Mouse (Mus musculus) fibroblast of lung, adult 2 months (primary cell): Measurements from ENCODE around the gene Heyl.

Source experiments
- DNase-seq: peaks from one replicate; pipeline ENCODE4 v3.0.0-alpha.2; 2011; ENCODE audit warnings: low read depth

Gene Heyl

DNA sequence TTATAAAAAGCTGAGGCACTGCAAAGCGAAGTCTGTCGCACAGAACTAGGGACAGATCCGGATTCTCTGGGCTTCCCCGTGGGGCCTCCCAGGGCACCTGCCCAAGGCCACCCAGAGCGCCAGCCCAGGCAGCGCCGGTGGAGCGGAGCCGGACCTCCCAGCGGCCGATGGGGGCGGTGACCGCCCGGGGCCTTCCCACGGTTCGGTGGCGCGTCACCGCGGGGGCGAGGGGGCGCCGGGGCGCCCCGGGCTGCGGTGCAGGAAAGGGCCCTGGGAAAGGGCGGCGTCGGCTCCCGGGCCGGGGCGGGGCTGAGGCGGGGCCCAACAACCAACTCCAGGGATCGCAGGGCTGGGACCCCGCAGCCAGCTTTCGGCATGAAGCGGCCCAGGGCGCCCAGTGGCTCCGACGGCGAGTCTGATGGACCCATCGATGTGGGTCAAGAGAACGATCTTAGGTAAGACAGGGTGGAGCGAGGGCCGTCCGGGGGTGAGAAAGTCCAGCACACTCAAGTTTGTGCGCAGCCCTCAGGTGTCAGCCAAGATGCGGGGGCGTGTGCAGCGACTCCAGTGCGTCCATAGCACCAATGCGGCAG, at the start of gene Heyl:
TSS of gene Heyl (plus strand) at position 65 of the 593 bp plus-strand sequence.
- no peak for DNase-seq

DNA sequence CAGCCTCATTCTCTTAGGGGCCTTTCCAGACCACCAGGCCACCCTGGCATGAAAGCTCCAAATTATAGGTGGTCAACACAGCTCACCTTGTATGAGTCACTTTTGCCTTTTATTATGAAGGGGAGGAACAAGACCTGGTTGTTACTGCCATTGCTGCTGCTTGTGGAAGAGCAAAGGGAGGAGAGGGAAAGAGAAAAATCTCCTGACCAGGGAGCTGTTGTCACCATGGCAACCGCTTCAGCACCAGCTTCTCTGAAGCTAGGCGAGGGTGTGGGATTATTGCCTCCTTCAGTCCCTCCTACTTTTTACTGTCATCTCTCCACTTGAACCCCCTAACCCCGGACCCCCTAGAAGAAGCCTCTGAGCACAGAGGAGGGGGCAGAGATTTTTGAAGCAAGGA, 48.5 kb upstream of the Heyl start:
- DNase-seq = no peak

DNA sequence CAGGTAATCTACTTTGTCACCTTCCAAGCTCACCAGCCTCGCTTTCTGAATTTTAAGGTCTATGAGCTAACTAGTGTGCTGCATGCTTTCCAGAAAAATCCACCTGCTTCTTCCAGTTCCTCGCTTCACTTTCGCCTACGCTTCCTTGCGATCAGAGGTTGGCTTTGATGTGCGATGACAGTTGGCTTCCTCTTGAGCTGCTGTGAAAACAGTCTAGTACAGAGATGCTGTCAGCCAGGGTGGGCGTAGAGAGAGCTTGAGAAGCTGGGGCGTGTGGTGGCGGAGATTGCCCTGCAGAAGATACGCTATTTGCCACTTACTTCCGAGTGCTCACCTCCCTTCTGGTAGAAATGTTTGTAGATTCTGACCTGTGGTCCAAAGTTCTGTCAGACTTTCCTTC, 41.0 kb upstream of the Heyl start:
- no peak for DNase-seq

DNA sequence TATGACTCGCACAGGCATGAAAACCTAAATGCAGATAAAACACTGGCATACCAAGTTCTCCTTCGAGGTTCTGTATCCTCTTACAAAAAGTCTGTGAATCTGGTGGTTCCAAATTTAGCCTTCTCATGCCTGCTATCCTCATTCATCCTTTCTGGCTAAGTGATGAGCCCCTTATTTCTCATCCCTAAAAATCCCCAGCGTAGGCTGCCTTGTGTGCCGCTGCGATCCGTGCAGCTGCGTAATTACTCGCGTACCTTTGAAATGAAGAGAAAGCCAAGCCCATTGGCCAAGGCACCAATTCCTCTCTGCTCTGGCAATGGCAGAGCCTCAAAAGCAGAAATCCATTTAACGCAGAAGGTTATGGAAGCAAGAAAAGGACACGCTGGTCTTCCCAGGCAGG, 39.6 kb upstream of the Heyl start:
- DNase-seq = no peak

DNA sequence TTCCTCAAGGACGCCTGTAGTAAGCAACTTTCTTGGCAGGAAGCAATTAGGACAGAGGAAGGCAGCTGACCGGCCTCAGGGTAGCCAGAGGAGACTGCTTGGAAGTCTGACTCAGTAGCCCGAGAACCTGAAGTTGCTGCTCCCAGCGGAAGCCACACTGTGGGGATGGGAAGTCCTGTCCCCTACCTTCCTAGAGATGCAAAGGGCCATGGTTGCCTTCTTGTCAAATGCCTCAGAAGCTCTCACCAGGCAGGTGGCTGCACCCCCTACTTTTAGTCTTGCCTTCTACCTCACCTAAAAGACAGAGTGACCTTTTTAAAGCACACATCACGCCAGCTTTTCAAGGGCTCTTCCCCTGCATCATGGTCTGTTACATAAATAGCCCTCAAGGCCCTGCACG, 36.7 kb upstream of the Heyl start:
- no peak for DNase-seq

DNA sequence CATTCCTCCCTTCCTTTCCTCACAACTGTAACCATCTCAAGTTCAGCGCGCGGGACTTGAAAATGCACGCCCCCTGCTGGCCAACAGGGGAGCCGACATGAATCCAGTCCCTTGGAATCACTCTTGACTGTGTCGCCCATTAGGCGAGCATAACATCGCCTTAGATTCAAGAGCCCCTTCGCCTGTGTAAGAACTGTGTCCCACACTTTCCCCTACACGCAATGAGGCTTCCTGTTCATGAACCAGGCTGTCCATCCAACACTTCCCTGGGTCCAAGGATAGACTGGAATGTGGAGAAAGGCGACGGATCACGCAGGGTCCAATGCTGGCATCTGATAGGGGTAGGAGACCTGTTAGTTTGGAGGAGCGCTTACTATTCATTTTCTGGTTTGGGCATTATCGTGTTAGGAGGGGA, 32.6 kb upstream of the Heyl start:
- DNase-seq = no peak

DNA sequence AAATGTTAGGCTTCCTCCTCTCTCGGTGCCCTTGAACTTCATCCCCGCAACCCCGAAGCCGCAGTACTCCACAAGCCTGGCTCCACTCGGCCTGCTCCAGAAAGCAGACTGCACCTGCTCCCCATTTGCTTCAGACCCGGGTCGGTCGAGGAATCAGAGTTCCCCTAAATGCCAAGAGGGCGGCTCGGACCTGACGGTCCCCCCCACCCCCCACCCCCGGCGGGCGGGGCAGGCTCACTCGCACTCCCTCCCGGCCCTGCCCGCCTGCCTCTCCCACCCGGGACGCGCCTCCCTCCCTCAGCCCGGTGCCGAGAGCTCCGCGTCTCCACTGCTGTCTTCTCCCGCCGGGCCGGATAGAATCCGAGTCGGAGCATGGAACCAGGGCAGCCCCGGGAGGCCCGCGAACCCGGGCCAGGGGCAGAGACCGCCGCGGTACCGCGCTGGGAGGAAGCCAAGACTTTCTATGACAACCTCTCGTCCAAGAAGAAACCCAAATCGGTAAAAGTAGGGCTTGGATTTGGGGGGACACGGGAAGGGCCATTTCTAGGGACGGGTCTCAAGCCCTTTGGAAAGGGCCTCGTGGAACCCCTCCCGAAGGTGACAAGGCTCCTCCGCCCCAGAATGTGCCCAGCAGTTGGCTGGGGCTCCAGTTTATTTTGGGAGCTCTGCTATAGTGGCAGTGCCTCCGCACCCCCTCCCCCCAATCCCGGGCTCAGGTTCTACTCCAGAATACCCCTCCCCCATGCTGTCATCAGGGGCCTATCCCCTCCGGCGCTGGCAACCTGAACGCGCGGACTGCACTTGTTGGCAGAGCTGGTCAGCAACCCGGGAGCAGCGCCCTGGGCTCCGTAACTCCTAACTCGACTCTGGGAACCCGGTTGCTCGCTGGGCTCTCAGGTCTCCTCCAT, 31.9 kb upstream of the Heyl start, which contains the start of gene Nt5c1a:
TSS of gene Nt5c1a (plus strand) at position 319 of the 908 bp plus-strand sequence.
- DNase-seq = no peak

DNA sequence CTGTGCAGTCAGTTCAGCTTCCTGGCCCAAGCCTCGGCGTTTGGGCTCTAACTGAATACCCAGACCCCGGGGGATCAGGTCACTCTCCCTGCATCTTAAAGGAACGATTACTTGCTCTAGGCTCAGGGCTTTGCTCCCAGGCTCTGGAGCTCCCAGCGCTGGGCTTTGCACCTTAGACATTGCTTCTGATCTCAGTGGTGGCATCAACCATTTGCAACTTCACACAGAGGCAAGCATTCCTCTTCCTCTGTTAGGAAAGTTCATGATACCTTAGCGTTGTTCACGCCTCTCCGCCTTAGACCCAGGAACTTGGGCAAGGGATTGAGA, 31.3 kb upstream of the Heyl start:
- DNase-seq = no peak

DNA sequence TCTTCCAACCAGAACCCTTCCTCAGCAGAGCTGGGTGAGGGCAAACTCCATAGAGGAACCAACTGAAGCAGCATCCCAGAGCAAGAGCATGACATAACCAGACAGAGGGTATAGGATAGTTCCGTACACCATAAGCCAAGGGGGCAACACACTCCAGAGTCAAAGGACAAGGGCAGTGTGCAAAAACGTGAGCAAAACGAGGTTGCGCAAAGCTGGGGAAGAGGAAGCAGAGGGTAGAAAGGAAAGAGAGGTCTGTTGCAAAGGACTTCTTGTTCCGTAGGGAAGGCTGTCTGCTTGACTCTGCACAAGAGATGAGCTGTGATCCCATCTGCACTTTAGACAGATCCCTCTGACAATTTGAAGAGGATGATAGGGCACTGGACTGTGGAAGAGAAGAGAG, 26.0 kb upstream of the Heyl start:
- no peak for DNase-seq

DNA sequence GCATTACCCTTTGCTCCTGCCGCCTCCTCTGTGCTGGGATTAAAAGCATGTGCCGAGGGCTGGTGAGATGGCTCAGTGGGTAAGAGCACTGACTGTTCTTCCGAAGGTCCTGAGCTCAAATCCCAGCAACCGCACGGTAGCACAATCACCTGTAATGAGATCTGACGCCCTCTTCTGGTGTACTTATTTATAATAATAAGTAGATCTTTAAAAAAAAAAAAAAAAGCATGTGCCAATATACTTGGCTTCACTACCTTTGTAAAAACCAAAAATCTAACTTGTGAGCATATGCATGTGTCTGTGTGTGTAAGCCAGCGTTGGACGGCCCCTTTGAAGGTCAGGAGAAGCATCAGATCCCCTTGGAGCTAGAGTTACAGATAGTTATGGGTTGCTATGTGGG, 22.4 kb upstream of the Heyl start:
- DNase-seq = no peak

DNA sequence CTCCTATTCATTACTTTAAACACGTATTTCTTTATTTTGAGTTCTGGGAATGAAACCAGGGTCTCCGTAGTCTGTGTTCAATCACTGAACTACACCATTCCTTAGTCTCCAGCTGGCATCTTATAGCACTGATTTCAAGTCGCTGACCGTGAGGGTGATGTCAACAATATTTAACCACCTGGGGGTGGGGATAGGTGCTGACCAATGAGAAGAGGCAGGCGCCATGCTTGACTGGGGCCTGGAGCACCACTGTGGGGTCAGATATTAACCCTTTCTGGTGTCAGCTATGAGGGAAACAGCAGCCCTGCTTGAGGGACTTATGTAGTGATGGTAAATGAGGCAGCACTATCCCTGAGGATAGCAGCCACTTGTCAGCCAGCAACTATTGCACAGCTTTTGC, 21.9 kb upstream of the Heyl start:
- no peak for DNase-seq

DNA sequence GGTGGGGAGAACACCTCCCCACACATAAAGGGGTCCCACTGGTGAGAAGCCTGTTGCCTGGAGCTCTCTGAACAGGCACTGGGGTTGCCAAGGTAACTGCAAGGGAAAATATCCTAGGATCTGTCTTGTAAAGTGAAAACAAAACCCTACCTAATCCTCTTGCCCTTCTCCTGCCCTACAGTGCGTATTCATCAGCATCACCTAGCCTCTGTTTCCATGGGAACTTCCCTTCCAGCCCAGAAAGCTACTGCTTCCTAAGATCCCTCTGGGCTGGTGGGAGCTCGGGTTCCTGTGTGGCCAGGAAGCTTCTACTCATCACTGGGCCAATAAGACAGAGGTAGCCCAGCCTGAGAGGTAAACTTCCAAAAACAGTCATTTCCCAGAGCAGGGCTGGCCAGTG, 21.0 kb upstream of the Heyl start:
- DNase-seq = no peak

DNA sequence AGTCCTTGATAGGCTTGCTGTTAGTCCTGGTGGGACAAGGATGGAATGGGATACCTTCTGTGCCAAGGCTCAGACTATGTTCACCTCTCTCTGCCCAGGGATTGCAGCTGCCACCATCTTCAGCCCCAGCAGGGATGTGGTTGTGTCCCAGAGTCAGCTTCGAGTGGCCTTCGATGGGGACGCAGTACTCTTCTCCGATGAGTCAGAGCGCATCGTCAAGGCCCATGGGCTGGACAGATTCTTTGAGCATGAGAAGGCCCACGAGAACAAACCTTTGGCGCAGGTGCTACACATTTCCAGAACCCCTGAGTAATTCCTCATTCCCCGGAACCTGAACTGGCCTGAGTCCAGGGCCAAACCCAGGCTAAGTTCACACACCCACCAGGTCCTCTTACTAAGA, 19.4 kb upstream of the Heyl start:
- DNase-seq = no peak

DNA sequence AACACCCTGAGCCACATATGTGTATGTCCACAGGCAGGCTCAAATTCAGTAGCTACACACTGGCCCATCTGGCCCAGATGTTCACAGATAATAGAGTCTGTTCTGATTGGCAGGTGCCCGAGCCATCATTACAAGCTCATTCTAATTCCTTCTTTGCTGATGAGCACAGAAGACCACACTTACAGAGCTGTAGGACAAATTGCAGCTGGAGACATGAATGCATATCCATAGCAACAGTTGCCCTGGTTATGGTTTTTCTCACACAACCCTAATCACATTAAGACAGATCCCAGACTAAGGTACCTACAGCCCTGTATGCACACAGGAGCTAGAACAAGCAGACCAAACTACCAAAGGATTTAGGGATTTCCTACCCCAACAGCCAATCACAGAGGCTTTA, 18.0 kb upstream of the Heyl start:
- no peak for DNase-seq

DNA sequence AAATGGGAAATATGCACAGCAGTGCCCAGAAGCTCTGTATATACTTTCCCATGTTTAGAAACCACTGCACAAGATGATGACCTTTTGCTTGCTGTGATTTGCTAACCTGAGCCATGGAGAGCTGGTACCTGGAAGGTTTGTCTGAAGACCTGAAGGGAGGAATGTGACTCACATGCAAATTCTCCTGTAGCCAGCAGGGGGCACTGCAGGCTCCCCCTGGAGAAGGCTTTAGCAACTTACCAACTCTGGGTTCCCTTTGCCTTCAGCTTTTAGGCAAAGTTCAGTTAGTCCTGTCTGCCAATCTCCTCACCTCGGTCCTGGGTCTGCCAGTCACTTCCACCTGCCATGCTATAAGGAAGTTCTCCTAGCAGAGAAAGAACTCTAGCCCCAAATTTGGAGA, 16.6 kb upstream of the Heyl start:
- DNase-seq = no peak

DNA sequence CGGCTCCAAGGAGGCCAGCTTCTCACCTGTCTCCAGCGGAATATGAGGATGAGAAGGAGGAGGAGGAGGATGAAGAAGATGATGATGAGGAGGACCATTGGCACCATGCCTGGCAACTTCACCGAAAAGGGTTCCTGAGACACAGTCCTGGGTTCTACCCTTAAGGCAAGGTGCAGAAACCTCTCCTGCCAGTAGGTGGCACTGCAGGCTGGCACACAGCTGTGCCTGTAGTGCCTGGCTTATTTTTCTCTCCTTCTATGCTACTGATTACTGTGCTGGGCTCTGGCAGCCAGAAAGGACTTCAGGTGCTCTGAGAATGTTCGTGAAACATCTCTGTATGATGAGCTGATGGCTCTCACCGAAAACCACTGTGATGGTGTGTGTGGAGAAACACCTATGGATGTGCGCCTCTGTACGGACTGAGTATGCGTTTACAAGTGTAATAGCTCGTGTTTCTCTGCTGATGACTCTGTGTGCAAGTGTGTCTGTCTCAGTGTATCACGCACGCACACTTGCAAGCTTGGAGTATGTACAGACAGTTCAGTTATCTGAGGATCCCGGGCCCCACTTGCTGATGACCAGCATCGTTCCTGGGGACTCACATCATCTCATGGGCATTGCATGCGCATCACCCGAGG, 13.5 kb upstream of the Heyl start:
- DNase-seq = no peak

DNA sequence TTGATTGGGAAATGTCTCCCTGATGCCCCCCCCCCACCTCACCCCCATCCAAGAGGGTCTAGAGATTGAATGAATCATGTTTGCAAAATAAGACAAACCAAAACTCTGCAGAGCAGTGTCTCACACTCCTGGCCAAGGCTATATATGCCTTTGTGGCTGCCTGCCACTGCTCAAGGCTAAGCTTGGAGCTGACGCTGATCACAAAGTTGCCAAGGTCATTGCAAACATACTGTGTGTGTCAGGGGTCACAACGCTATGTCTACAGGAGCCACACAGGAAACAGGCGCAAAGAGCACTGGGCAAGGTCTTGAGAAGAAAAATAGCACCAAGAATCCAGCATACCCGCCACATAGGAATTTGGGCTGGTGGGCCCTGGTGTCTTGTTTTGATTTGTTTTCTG, 12.7 kb upstream of the Heyl start:
- DNase-seq = no peak

DNA sequence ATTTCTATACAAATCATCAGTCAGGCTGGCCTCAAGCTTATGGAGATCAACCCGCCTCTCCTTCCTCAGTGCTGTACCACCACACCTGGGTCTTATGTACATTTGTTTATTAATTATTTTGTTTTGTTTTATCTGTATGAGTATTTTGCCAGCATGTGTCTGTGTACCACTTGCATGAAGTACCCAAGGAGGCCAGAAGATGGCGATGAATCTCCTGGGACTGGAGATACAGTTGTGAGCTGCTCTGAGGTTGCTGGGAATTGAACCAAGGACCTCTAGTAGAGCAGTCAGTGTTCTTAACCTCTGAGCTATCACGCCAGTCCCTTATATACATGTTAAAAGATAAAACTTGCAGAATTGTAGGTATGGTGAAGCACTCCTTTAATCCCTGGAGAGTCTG, 10.0 kb upstream of the Heyl start:
- no peak for DNase-seq

DNA sequence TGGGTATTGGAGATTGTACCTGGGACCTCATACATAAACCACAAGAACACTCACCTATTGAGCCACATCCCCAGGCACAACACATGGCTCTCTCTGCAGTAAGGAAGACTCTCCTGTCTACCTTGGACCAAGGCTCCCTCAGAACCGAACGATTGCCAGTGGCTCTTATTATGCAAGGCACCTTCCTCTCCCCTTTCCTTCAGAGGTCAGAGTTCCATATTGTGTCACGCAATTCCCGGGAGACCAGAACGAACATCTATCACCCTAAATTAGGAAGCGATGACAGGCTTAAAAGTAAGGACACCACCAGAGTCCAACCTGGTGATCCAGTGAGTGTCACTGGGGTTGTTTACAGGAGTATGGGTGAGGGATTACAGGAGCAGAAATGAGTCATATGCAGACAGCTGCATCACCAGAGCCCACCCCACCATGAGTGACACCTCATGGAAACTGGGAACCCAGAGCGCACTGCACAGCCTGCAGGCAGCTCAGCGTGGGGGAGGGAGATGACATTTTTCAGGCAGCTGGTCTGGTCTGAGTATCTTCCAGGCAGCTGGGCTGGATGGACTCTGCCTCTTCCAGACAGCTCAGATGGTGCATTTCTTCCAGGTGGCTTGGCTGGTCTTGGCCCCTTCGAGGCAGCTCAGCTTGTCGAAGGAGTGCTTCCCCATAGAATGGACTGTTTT, 7.5 kb upstream of the Heyl start:
- DNase-seq = no peak

DNA sequence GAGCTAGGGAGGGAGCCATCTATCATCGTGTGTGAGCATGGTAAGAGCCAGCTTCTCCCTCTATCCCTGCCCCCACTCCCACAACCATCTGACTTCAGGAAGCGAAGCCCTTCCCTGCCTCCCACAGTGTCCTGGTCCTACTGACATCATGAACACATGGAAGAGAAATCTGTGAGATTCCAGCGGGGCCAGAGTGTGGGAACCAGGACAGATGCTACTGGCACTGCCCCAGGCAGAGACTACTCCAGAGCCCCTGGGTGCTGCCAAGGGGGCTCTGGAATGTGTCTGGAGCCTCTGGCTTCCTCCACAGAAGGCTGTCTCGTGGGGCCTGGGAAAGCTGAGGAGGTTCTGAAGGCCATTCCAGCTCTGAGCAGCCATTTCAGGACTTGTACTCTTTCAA, 5.6 kb upstream of the Heyl start:
- DNase-seq = no peak

DNA sequence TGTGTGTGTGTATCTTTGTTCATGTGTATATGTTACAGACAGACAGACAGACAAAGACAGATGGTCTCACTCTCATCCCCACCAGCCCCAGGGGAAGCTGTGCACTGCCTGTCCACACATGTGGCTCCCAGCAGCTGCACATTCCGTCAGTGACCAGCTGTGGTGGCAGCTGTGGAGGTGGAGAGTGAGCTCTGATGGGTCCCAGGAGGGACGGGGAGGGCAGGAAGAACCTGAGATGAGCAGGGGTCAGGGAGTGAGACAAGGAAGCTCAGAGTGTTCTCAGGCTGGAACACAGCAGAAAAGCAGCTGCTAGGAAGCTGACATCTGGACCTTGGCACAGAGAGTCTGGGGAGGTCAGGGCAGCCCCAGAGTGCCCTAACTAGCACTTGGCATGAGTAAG, 5.1 kb upstream of the Heyl start:
- no peak for DNase-seq

DNA sequence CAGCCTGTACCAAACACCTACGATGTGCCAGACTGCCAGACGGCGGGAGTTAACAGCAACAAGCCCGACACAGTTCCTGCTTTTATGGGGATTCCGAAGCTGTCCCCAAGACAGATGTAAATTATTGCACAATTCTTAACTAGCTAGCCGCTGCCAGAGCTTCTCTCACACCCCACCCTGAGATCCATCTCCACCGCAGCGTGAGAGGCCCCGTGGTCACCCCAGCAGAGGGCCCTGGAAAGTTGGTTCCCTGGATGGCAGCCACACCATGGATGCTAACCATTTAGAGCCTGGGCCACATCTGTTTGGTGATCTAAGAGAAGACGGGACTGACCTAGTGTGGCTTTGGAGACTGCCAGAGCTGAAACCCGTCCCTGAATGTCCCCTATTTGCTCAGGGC, 4.2 kb upstream of the Heyl start:
- no peak for DNase-seq

DNA sequence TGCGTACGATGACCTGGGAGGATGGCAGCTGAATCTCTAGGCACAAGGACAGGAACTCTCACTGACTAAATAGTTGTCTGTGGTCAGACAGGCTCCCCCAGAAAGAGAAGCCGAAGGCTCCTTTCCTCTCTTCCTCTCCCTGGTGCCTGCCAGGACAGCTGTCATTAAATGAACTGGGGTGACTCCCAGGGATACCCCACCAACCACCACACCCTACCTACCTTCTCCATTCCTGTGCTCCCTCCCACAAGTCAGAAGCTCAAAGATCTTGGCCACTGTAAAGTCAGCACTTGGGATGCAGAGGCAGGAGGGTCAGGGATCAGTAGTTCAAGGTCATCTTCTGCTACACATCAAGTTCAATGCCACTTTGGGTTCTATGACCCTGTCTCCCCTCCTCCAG, 515 bp upstream of the Heyl start:
- no peak for DNase-seq
